Mouse (Mus musculus) midbrain, embryonic 11.5 days (tissue): Measurements from ENCODE around the gene Tceal9. TPM values are rescaled to one million over a fixed set of nuclear protein-coding genes. Genes with fewer than 3 reads are reported as not detected.
"Not testable (repeated sequence)": the region's sequence is repeated elsewhere in the genome, so short reads cannot be mapped to it uniquely, and the experiment has no call there.

ENCODE experiments used
- ATAC-seq: fragments of 200-750 bp; cut with Nextera tagmentation; 2 replicates; pipeline ENCODE4 v1.8.0; 2017; ENCODE audit warnings: moderate TSS enrichment, moderate library complexity; ENCODE audit not compliant: low FRiP score
- DNase-seq: peaks from one replicate; pipeline ENCODE4 v3.0.0; 2015; ENCODE audit warnings: low spot score; ENCODE audit errors: missing footprints
- H3K27ac ChIP-seq: fragments of 300-500 bp; sonication (generic); 2 replicates; pipeline ENCODE4 v1.5.1; 2014; ENCODE audit warnings: low read depth, low read length
- H3K27me3 ChIP-seq: fragments of 300-500 bp; sonication (generic); 2 replicates; pipeline ENCODE4 v1.6.1; 2014; ENCODE audit warnings: mild to moderate bottlenecking, low read length, moderate library complexity, mixed read lengths; ENCODE audit not compliant: control insufficient read depth, insufficient read depth
- H3K36me3 ChIP-seq: fragments of 300-500 bp; sonication (generic); 2 replicates; pipeline ENCODE4 v1.6.1; 2014; ENCODE audit warnings: mild to moderate bottlenecking, low read length, moderate library complexity, mixed read lengths; ENCODE audit not compliant: control insufficient read depth, insufficient read depth
- H3K4me1 ChIP-seq: fragments of 300-500 bp; sonication (generic); 2 replicates; pipeline ENCODE4 v1.6.1; 2014; ENCODE audit warnings: low read length; ENCODE audit not compliant: control insufficient read depth, insufficient read depth
- H3K4me2 ChIP-seq: fragments of 300-500 bp; sonication (generic); 2 replicates; pipeline ENCODE4 v1.6.1; 2014; ENCODE audit warnings: mild to moderate bottlenecking, moderate library complexity
- H3K4me3 ChIP-seq: fragments of 300-500 bp; sonication (generic); 2 replicates; pipeline ENCODE4 v1.5.1; 2014; ENCODE audit warnings: low read depth, low read length
- H3K9ac ChIP-seq: fragments of 300-500 bp; sonication (generic); 2 replicates; pipeline ENCODE4 v1.6.1; 2014; ENCODE audit warnings: low read length
- H3K9me3 ChIP-seq: fragments of 300-500 bp; sonication (generic); 2 replicates; pipeline ENCODE4 v1.6.1; 2016; ENCODE audit warnings: low read length; ENCODE audit not compliant: control insufficient read depth
- WGBS: fragments of 180-500 bp; shearing (Covaris S2); extraction: QIAGEN DNeasy Blood & Tissue Kit; methylation state at CpG from one replicate; pipeline ENCODE4 v1.1.7; 2014; 5-methylcytosine and 5-hydroxymethylcytosine counted together
- polyA plus RNA-seq: library from polyadenylated mRNA; unstranded; fragments of >200 nt; fragmentation: Nextera tagmentation; extraction: Ambion mirVana; gene quantifications from 2 replicates; pipeline ENCODE4 v1.2.1, GENCODE M21; 2014

Tceal9 gene
- polyA plus RNA-seq, 1 experiment from 2014 or later, result 418 TPM

GRCm38 (mm10) chrX:136267720-136268119 is 22.8 kb downstream of the Tceal9 start:
- no peak overlapping the region for H3K4me3 ChIP-seq
- H3K9ac ChIP-seq, result no peak overlapping the region
- H3K4me2 ChIP-seq, result no peak overlapping the region
- ATAC-seq, result no peak
- H3K4me1 ChIP-seq, result peaks cover 2% of the 10 kb centered on the region; the same call in 1 of the 2 replicates
- no peaks in the 10 kb centered on the region for H3K36me3 ChIP-seq
- DNase-seq, result no peak
- no peak overlapping the region for H3K27ac ChIP-seq
- no peaks in the 10 kb centered on the region for H3K27me3 ChIP-seq
- no peaks in the 10 kb centered on the region for H3K9me3 ChIP-seq
- WGBS, result 86% methylated on average over 5 of the region's 5 CpGs

GRCm38 (mm10) chrX:136268173-136268572 is 23.3 kb downstream of the Tceal9 start:
- Histone ChIP-seq H3K9me3 (no peaks in the 10 kb centered on the region), H3K36me3 (no peaks in the 10 kb centered on the region), H3K27ac (no peak overlapping the region), H3K4me2 (no peak overlapping the region), H3K27me3 (no peaks in the 10 kb centered on the region), H3K9ac (no peak overlapping the region), H3K4me3 (no peak overlapping the region), H3K4me1 (peaks cover 2% of the 10 kb centered on the region; the same call in 1 of the 2 replicates)
- ATAC-seq (no peak), DNase-seq (no peak)
- 83% methylated on average over 4 of the region's 4 CpGs for WGBS

- not testable (repeated sequence) for H3K27ac ChIP-seq
Observed at GRCm38 (mm10) chrX:136269743-136270392, 25.0 kb downstream of the Tceal9 start, which contains the start of gene Bex3. Gene Bex3 (plus strand): TSS chrX:136270253.

GRCm38 (mm10) chrX:136270393-136271111 is 25.7 kb downstream of the Tceal9 start:
- ATAC-seq (peak; percentile 70), DNase-seq (peak; percentile 86)
- H3K36me3 ChIP-seq, H3K4me1 ChIP-seq, H3K27me3 ChIP-seq, H3K27ac ChIP-seq, H3K9me3 ChIP-seq: not testable (repeated sequence)
- Histone ChIP-seq H3K4me2 (peak overlapping the region; percentile 37), H3K9ac (peak overlapping the region; percentile 54), H3K4me3 (peak overlapping the region; percentile 40)
- 35% methylated on average over 11 of the region's 60 CpGs for WGBS

More at GRCm38 (mm10) chrX:136269743-136270392, 25.0 kb downstream of the Tceal9 start, which contains the start of gene Bex3:
- H3K9me3 ChIP-seq, H3K4me1 ChIP-seq, H3K27me3 ChIP-seq, H3K36me3 ChIP-seq: not testable (repeated sequence)
- Histone ChIP-seq H3K4me3 (peak within 1 kb of the TSS; percentile 40), H3K9ac (peak within 1 kb of the TSS; percentile 54), H3K4me2 (peak within 1 kb of the TSS; percentile 37)
- DNase-seq (peak; percentile 86), ATAC-seq (peak; percentile 97)
- WGBS, result 71% methylated on average over 4 of the region's 30 CpGs

DNA sequence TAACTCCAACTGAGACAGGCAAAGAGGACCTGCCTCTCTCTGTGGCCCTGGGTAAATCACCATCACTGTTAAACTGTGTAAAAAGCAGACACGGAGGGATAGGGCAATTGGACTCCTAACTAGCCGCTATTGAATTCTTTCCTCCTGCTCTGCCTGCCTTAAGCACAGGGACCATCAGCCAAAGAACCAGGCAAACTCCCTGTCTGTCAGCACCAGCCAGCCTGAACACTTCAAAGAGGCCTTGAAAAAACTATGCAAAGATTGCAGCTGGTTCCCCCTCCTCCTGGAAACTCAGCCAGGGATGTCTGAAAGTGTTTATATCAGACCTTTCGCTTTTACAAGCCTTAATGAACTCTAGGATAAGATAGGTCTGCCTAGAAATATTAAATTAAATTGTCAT is 29.7 kb downstream of the Tceal9 start:
- no peak for DNase-seq
- 28% methylated on average over 3 of the region's 3 CpGs for WGBS
- ATAC-seq, result no peak
- no peak overlapping the region for H3K4me2 ChIP-seq
- H3K36me3 ChIP-seq, result no peaks in the 10 kb centered on the region
- H3K9ac ChIP-seq, result no peak overlapping the region
- no peaks in the 10 kb centered on the region for H3K27me3 ChIP-seq
- H3K4me3 ChIP-seq, result no peak overlapping the region
- no peak overlapping the region; the same call in 1 of the 2 replicates for H3K27ac ChIP-seq
- no peaks in the 10 kb centered on the region for H3K9me3 ChIP-seq
- H3K4me1 ChIP-seq, result peaks cover 2% of the 10 kb centered on the region

DNA sequence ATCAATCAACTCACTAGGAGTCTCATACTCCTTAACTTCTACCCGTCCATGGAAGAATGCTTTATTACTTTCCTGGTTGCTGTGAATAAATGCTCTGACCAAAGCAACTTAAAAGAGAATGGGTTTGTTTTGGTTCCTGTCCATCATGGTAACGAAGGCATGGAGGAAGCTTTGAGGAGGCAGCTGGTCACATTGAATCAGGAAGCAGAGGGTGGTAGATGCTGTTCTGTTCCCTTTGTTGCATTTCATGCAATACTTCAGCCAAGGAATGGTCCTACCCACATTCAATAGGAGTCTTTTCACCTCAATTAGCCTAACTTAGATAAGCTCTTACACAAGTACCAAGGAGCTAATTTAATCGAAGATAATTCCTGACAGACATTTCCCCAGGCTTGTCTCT is 30.5 kb downstream of the Tceal9 start:
- no peak for DNase-seq

GRCm38 (mm10) chrX:136277577-136277976 is 32.7 kb downstream of the Tceal9 start:
- Histone ChIP-seq H3K4me2 (no peak overlapping the region), H3K4me1 (no peaks in the 10 kb centered on the region; the same call in 1 of the 2 replicates), H3K27me3 (no peaks in the 10 kb centered on the region), H3K27ac (no peak overlapping the region), H3K36me3 (no peaks in the 10 kb centered on the region), H3K4me3 (no peak overlapping the region), H3K9me3 (no peaks in the 10 kb centered on the region), H3K9ac (no peak overlapping the region)
- ATAC-seq (no peak), DNase-seq (no peak)
- 85% methylated on average over 7 of the region's 7 CpGs for WGBS

More for the DNA sequence above, 30.5 kb downstream of the Tceal9 start:
- WGBS, result 28% methylated on average over 3 of the region's 3 CpGs
- no peak overlapping the region for H3K9ac ChIP-seq
- no peak overlapping the region for H3K27ac ChIP-seq
- no peak overlapping the region for H3K4me2 ChIP-seq
- ATAC-seq, result no peak
- peaks cover 2% of the 10 kb centered on the region for H3K4me1 ChIP-seq
- no peaks in the 10 kb centered on the region for H3K36me3 ChIP-seq
- H3K9me3 ChIP-seq, result no peaks in the 10 kb centered on the region
- no peak overlapping the region for H3K4me3 ChIP-seq
- no peaks in the 10 kb centered on the region for H3K27me3 ChIP-seq

GRCm38 (mm10) chrX:136278401-136278800 is 33.5 kb downstream of the Tceal9 start:
- no peak for DNase-seq
- Histone ChIP-seq H3K27ac (no peak overlapping the region), H3K9me3 (no peaks in the 10 kb centered on the region), H3K27me3 (no peaks in the 10 kb centered on the region), H3K4me1 (no peaks in the 10 kb centered on the region; the same call in 1 of the 2 replicates), H3K4me2 (no peak overlapping the region), H3K9ac (no peak overlapping the region), H3K4me3 (no peak overlapping the region), H3K36me3 (no peaks in the 10 kb centered on the region)
- ATAC-seq, result no peak

DNA sequence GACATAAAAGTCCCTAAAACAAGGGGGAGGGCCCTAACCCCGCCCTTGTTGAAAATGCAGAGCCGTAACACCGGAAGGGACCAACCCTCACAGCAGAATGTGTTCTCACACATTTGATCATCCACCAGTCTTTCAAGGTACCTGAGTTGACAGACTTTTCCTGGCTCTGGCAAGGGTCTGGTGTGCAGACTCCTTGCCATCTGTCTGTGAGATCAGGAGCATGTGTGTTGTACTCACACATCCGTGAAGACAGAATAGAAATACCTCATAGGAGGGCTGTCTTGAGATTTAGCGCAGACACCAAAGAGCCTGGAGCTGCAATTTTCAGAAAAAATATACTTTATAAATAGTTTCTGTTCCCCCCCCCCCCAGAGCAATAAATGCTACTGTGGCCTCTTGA is 34.5 kb downstream of the Tceal9 start:
- DNase-seq, result no peak
- 88% methylated on average over 5 of the region's 5 CpGs for WGBS
- Histone ChIP-seq H3K4me3 (no peak overlapping the region), H3K27ac (no peak overlapping the region), H3K4me2 (no peak overlapping the region), H3K27me3 (no peaks in the 10 kb centered on the region), H3K36me3 (no peaks in the 10 kb centered on the region), H3K9ac (no peak overlapping the region), H3K4me1 (no peaks in the 10 kb centered on the region; the same call in 1 of the 2 replicates), H3K9me3 (no peaks in the 10 kb centered on the region)
- ATAC-seq, result no peak
